Mouse (Mus musculus): ENCODE results near the gene Clip4. TPM values are rescaled to one million over a fixed set of nuclear protein-coding genes. Genes with fewer than 3 reads are reported as not detected.

Clip4 gene
- total RNA-seq, 2 experiments from 2014 or later = 71.5 to 79.2 TPM

- DNase-seq (ENCODE audit: low spot score in 2 of 2) = no peak
These were observed 22.8 kb downstream of the Clip4 start for GRCm38 (mm10) chr17:71791109-71791508.

- DNase-seq (ENCODE audit: low spot score in 2 of 2) = no peak
These were observed 23.3 kb downstream of the Clip4 start for GRCm38 (mm10) chr17:71791622-71792021.

GRCm38 (mm10) chr17:71795521-71796205, 27.4 kb downstream of the Clip4 start:
- no peak for DNase-seq (ENCODE audit: low spot score in 2 of 2)

- no peak for DNase-seq (ENCODE audit: low spot score in 2 of 2)
These were observed 35.2 kb downstream of the Clip4 start for GRCm38 (mm10) chr17:71803456-71803855.

GRCm38 (mm10) chr17:71803876-71804275, 35.6 kb downstream of the Clip4 start:
- DNase-seq (ENCODE audit: low spot score in 2 of 2) = no peak

- DNase-seq (ENCODE audit: low spot score in 2 of 2) = no peak
These were observed 42.8 kb downstream of the Clip4 start for GRCm38 (mm10) chr17:71811070-71811469.

GRCm38 (mm10) chr17:71816136-71816864, 48.0 kb downstream of the Clip4 start:
- DNase-seq (ENCODE audit: low spot score in 2 of 2) = no peak

- no peak for DNase-seq (ENCODE audit: low spot score in 2 of 2)
These were observed 55.5 kb downstream of the Clip4 start for GRCm38 (mm10) chr17:71823622-71824306.

GRCm38 (mm10) chr17:71826603-71827002, 58.3 kb downstream of the Clip4 start:
- DNase-seq (ENCODE audit: low spot score in 2 of 2) = no peak

- DNase-seq (ENCODE audit: low spot score in 2 of 2) = no peak
These were observed 59.4 kb downstream of the Clip4 start for GRCm38 (mm10) chr17:71827627-71828026.

- no peak for DNase-seq (ENCODE audit: low spot score in 2 of 2)
These were observed 60.6 kb downstream of the Clip4 start for GRCm38 (mm10) chr17:71828647-71829414.

- peak in 1 of 2 experiments; percentile 19 for DNase-seq (ENCODE audit: low spot score in 2 of 2)
These were observed 63.7 kb downstream of the Clip4 start for GRCm38 (mm10) chr17:71831960-71832359.

GRCm38 (mm10) chr17:71862184-71862583, 93.9 kb downstream of the Clip4 start:
- no peak for DNase-seq (ENCODE audit: low spot score in 2 of 2)

- no peak for DNase-seq (ENCODE audit: low spot score in 2 of 2)
These were observed 94.6 kb downstream of the Clip4 start for GRCm38 (mm10) chr17:71862895-71863294.

- no peak for DNase-seq (ENCODE audit: low spot score in 2 of 2)
These were observed 95.8 kb downstream of the Clip4 start for GRCm38 (mm10) chr17:71864039-71864438.

- DNase-seq (ENCODE audit: low spot score in 2 of 2) = no peak
These were observed 97.2 kb downstream of the Clip4 start for GRCm38 (mm10) chr17:71865437-71865836.

GRCm38 (mm10) chr17:71867892-71868291, 99.6 kb downstream of the Clip4 start:
- no peak for DNase-seq (ENCODE audit: low spot score in 2 of 2)

GRCm38 (mm10) chr17:71868828-71869227, 100.6 kb downstream of the Clip4 start:
- DNase-seq (ENCODE audit: low spot score in 2 of 2) = no peak

- DNase-seq (ENCODE audit: low spot score in 2 of 2) = peak in 1 of 2 experiments; percentile 46
These were observed 101.3 kb downstream of the Clip4 start for GRCm38 (mm10) chr17:71869372-71870231.

GRCm38 (mm10) chr17:71870232-71870621, 102.0 kb downstream of the Clip4 start:
- no peak for DNase-seq (ENCODE audit: low spot score in 2 of 2)
